Mouse (Mus musculus) lung, embryonic 14.5 days (tissue): Measurements from ENCODE around the gene Abca1. TPM values are rescaled to one million over a fixed set of nuclear protein-coding genes. Genes with fewer than 3 reads are reported as not detected.

ENCODE experiments used
- ATAC-seq: fragments of 200-750 bp; cut with Nextera tagmentation; 2 replicates; pipeline ENCODE4 v1.8.0; 2017; ENCODE audit warnings: mild to moderate bottlenecking, moderate TSS enrichment, moderate library complexity; ENCODE audit not compliant: insufficient read depth
- DNase-seq: peaks from one replicate; pipeline ENCODE4 v3.0.0-alpha.2; 2015
- H3K27ac ChIP-seq: fragments of 300-500 bp; sonication (generic); 2 replicates; pipeline ENCODE4 v1.5.1; 2014; ENCODE audit warnings: low read depth, mild to moderate bottlenecking, moderate library complexity
- H3K27me3 ChIP-seq: fragments of 300-500 bp; sonication (generic); 2 replicates; pipeline ENCODE4 v1.6.1; 2014; ENCODE audit warnings: low read length, control low read depth; ENCODE audit not compliant: insufficient read depth
- H3K36me3 ChIP-seq: fragments of 300-500 bp; sonication (generic); 2 replicates; pipeline ENCODE4 v1.6.1; 2014; ENCODE audit warnings: control low read depth; ENCODE audit not compliant: insufficient read depth
- H3K4me1 ChIP-seq: fragments of 300-500 bp; sonication (generic); 2 replicates; pipeline ENCODE4 v1.6.1; 2014; ENCODE audit warnings: antibody characterized with exemption, control low read depth; ENCODE audit not compliant: insufficient read depth
- H3K4me2 ChIP-seq: fragments of 300-500 bp; sonication (generic); 2 replicates; pipeline ENCODE4 v1.6.1; 2014; ENCODE audit warnings: mild to moderate bottlenecking
- H3K4me3 ChIP-seq: fragments of 300-500 bp; sonication (generic); 2 replicates; pipeline ENCODE4 v1.5.1; 2014; ENCODE audit warnings: low read depth, low read length
- H3K9ac ChIP-seq: fragments of 300-500 bp; sonication (generic); 2 replicates; pipeline ENCODE4 v1.6.1; 2014
- H3K9me3 ChIP-seq: fragments of 300-500 bp; sonication (generic); 2 replicates; pipeline ENCODE4 v1.6.1; 2016; ENCODE audit warnings: low read depth, low read length, control low read depth
- CTCF ChIP-seq: IDR thresholded peaks from 2 replicates; pipeline ENCODE4 v1.5.1; 2016; ENCODE audit warnings: antibody characterized with exemption, low read depth
- WGBS: fragments of 180-500 bp; shearing (Covaris S2); extraction: QIAGEN DNeasy Blood & Tissue Kit; methylation state at CpG from one replicate; pipeline ENCODE4 v1.1.7; 2014; 5-methylcytosine and 5-hydroxymethylcytosine counted together
- polyA plus RNA-seq: library from polyadenylated mRNA; unstranded; fragments of >200 nt; fragmentation: Nextera tagmentation; extraction: Ambion mirVana; gene quantifications from 2 replicates; pipeline ENCODE4 v1.2.1, GENCODE M21; 2014

The Abca1 gene
- polyA plus RNA-seq, 1 experiment from 2014 or later: 13.6 TPM

- Histone ChIP-seq H3K9me3 (no peaks in the 10 kb centered on the region), H3K9ac (no peak overlapping the region), H3K4me2 (no peak overlapping the region), H3K27ac (no peak overlapping the region), H3K4me1 (no peaks in the 10 kb centered on the region), H3K4me3 (no peak overlapping the region), H3K36me3 (no peaks in the 10 kb centered on the region), H3K27me3 (no peaks in the 10 kb centered on the region)
- ATAC-seq (no peak), DNase-seq (peak; percentile 51)
- peak; percentile 65 for TF ChIP-seq CTCF
- 73% methylated on average over 2 of the region's 2 CpGs for WGBS
These were observed 174.5 kb downstream of the Abca1 start for GRCm38 (mm10) chr4:52985216-52985615.

Other genes starting within 250 kb of the Abca1 start
- not detected in 2 replicates for gene Olfr272, start 240.7 kb downstream of the Abca1 start, polyA plus RNA-seq
- gene Olfr270, start 195.3 kb downstream of the Abca1 start, polyA plus RNA-seq: not detected in 2 replicates
- not detected in 2 replicates for gene Nipsnap3a, start 170.6 kb downstream of the Abca1 start, polyA plus RNA-seq
- gene Nipsnap3b, start 148.0 kb downstream of the Abca1 start, polyA plus RNA-seq: 73.4 and 79.9 TPM in 2 replicates